Mouse (Mus musculus): ENCODE data around the gene Ift122.

- TF ChIP-seq CTCF (IDR thresholded peaks at IDR 0.05; ENCODE audit: borderline replicate concordance, insufficient read depth, low read length) = no peak
- TF ChIP-seq POLR2A (IDR thresholded peaks at IDR 0.05; ENCODE audit: low read depth, low read length) = no peak
Measured at GRCm38 (mm10) chr6:115891497-115892061, 38.3 kb downstream of the Ift122 start.

Measured in embryonic fibroblast, embryonic 13.5 days (primary cell).